Mouse (Mus musculus): ENCODE data around the gene Prss46. TPM values are rescaled to one million over a fixed set of nuclear protein-coding genes. Genes with fewer than 3 reads are reported as not detected.

Prss46 gene
- polyA plus RNA-seq, 1 experiment from 2014 or later = not detected

DNA sequence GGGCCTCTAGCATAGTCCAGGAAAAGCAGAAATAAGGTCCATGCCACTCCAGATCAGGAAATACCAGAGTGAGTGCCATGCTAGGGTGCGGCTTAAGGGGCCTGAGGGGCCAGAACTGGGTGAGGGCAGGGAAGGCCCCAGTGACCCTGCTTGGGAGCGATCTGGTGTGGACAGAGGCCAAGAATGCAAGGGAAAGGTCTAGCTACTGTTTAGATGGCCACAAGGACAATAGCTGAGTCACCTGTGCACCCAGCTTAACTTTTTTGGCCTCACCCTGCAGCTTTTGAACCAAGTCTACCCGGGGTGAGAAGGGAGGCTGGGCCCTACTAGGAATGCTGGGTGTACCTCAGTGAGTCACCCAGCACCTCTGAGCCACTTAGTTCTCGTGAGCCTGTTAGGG is 36.5 kb downstream of the Prss46 start:
- Histone ChIP-seq H3K4me3 (ENCODE audit: low read depth, low read length) (peak overlapping the region; percentile 54; the same call in 1 of the 2 replicates), H3K4me2 (ENCODE audit: low read depth, severe bottlenecking) (peak overlapping the region; percentile 96; the same call in 1 of the 2 replicates), H3K27ac (replicated peaks; ENCODE audit: low read depth, low read length) (no peak overlapping the region), H3K4me1 (ENCODE audit: control insufficient read depth, insufficient read depth, low read length) (0 out of 2 replicates have a peak, but pooled peaks cover 2% of the 10 kb centered on the region), H3K9ac (ENCODE audit: low read length) (no peak overlapping the region), H3K27me3 (ENCODE audit: control insufficient read depth, insufficient read depth, low read length) (peaks cover 23% of the 10 kb centered on the region), H3K9me3 (ENCODE audit: control insufficient read depth, low read length) (no peaks in the 10 kb centered on the region), H3K36me3 (ENCODE audit: control insufficient read depth, insufficient read depth, low read length) (no peaks in the 10 kb centered on the region)
- DNase-seq (ENCODE audit: low spot score) (no peak), ATAC-seq (ENCODE audit: insufficient number of reproducible peaks, low FRiP score, low TSS enrichment, low read depth) (no peak)
- 83% methylated on average over 4 of the region's 4 CpGs for WGBS

DNA sequence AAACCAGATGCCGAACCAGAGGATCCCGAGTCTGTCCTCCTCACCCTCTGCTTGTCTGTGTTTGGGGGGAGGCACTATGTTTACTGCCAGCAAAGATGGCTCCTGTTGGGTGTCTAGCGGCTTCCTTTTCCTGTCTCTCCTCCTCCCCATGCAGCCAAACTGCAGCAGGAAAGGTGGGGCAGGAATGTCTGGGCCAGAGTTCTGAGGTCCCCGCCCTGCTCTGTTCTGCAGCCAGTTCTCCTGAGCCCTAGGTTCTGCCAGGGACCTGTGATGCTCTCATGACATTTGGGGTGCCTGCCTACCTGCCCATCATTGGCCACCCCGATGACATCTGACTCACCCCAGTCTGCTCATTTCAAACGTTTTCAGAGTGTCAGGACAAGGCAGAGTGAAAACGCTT is 37.6 kb downstream of the Prss46 start:
- H3K27ac ChIP-seq (replicated peaks; ENCODE audit: low read depth, low read length) = no peak overlapping the region
- no peak overlapping the region for H3K4me2 ChIP-seq (ENCODE audit: low read depth, severe bottlenecking)
- no peak for DNase-seq (ENCODE audit: low spot score)
- H3K4me3 ChIP-seq (ENCODE audit: low read depth, low read length) = no peak overlapping the region
- no peaks in the 10 kb centered on the region for H3K36me3 ChIP-seq (ENCODE audit: control insufficient read depth, insufficient read depth, low read length)
- WGBS = 71% methylated on average over 7 of the region's 7 CpGs
- H3K4me1 ChIP-seq (ENCODE audit: control insufficient read depth, insufficient read depth, low read length) = 0 out of 2 replicates have a peak, but pooled peaks cover 2% of the 10 kb centered on the region
- no peak for ATAC-seq (ENCODE audit: insufficient number of reproducible peaks, low FRiP score, low TSS enrichment, low read depth)
- peaks cover 23% of the 10 kb centered on the region for H3K27me3 ChIP-seq (ENCODE audit: control insufficient read depth, insufficient read depth, low read length)
- H3K9me3 ChIP-seq (ENCODE audit: control insufficient read depth, low read length) = no peaks in the 10 kb centered on the region
- H3K9ac ChIP-seq (ENCODE audit: low read length) = no peak overlapping the region

DNA sequence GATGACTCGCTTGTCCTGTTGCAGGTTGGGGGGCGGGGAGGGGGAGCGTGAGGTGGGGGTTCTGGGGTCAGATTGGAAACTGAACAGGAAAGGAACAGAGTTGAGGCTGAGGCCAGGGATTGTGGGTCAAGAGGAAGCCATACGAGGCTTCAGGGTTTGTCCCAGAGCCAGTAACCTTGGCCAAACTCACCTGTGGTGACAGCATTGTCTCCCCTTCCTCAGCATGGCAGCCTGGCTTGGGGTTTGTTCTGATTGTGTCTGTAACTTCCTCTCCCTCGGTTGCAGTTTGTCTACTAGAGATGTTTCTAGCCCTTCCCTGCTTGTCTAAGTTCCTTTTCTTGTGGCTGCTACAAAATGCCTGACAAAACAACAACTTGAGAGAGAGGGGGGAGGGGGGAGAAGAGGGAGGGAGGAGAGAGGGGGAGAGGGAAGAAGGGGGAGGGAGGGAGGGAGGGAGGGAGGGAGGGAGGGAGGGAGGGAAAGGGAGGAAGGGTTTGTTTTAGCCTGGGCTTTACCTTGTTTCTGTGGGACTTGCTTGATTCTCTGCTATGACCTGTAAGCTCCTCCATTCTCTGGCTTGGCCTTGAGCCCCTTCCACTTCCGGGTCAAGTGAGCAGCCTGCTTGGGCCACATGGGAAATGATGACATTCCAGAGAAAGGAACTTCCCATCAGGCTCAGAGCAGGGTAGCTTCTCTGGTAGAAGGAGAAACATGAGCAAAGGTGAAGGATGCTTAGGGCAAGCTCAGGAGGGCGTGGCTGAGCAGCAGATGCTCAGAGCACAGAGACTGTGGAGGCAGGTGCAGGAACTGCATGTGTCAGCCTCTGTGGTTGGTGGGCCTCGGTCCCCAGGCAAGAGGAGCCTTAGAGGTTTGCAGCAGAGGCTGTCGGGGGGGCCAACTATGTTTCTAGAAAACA is 43.3 kb downstream of the Prss46 start:
- Histone ChIP-seq H3K36me3 (ENCODE audit: control insufficient read depth, insufficient read depth, low read length) (no peaks in the 10 kb centered on the region), H3K27ac (replicated peaks; ENCODE audit: low read depth, low read length) (no peak overlapping the region), H3K9me3 (ENCODE audit: control insufficient read depth, low read length) (no peaks in the 10 kb centered on the region), H3K4me2 (ENCODE audit: low read depth, severe bottlenecking) (no peak overlapping the region), H3K27me3 (ENCODE audit: control insufficient read depth, insufficient read depth, low read length) (no peaks in the 10 kb centered on the region), H3K9ac (ENCODE audit: low read length) (no peak overlapping the region), H3K4me1 (ENCODE audit: control insufficient read depth, insufficient read depth, low read length) (peaks cover 6% of the 10 kb centered on the region), H3K4me3 (ENCODE audit: low read depth, low read length) (no peak overlapping the region)
- DNase-seq (ENCODE audit: low spot score) = no peak
- no peak for ATAC-seq (ENCODE audit: insufficient number of reproducible peaks, low FRiP score, low TSS enrichment, low read depth)
- 66% methylated on average over 9 of the region's 9 CpGs for WGBS

DNA sequence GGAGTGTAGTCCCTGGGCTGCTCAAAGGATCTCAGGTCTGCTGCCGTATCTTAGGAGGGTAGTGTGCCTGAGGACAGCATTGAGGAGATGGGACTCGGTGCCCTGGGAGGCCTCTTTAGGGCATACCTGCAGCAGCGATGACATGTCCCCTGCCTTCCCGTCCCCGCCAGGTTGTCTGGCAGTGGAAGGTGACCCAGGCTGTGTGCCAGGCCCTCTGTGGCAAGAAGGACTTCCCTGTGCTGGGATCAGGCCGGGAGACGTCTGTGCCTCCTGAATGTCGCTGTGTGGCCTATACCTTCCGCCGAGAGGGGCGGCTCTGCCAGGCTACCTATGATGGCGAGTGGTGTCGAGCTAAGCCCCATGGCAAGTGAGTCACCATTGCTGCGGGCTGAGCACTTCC is 44.6 kb downstream of the Prss46 start:
- H3K36me3 ChIP-seq (ENCODE audit: control insufficient read depth, insufficient read depth, low read length) = no peaks in the 10 kb centered on the region
- no peak overlapping the region for H3K9ac ChIP-seq (ENCODE audit: low read length)
- H3K4me3 ChIP-seq (ENCODE audit: low read depth, low read length) = no peak overlapping the region
- peaks cover 6% of the 10 kb centered on the region for H3K4me1 ChIP-seq (ENCODE audit: control insufficient read depth, insufficient read depth, low read length)
- no peaks in the 10 kb centered on the region for H3K27me3 ChIP-seq (ENCODE audit: control insufficient read depth, insufficient read depth, low read length)
- no peak overlapping the region for H3K27ac ChIP-seq (replicated peaks; ENCODE audit: low read depth, low read length)
- DNase-seq (ENCODE audit: low spot score) (no peak), ATAC-seq (ENCODE audit: insufficient number of reproducible peaks, low FRiP score, low TSS enrichment, low read depth) (no peak)
- no peaks in the 10 kb centered on the region for H3K9me3 ChIP-seq (ENCODE audit: control insufficient read depth, low read length)
- 91% methylated on average over 14 of the region's 14 CpGs for WGBS
- H3K4me2 ChIP-seq (ENCODE audit: low read depth, severe bottlenecking) = no peak overlapping the region

DNA sequence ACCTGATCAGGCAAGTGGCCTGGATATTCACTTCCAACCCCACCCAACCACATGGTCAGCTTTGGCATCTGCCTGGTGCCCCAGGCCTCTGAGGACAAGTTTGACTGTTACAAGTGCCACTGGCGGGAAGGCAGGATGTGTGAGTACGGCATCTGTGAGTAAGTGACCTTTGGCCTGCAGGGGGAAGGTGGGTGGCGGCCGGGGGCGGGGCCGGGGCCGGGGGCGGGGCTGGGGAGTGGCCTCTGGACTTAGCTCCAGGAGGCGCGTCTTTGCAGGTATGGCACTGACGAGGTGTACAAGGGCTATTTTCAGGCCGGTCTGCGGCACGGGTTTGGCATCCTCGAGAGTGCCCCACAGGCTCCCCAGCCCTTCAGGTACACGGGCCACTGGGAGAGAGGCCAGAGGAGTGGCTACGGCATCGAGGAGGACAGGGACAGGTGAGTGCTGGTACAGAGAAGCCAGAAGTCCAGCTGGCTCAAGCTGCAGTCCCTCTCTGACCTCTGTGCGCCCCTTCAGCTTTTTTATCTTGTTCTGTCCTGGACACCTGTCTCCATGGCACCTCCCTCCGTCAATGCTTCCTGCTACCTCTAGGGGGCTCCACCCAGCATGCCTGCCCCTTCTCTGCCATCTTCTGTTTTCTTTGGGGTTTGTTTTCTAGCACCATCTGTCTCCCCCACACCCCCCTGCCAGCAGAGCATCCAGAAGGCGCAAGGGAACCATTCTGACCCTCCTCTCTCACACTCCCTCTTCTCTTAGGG is 45.9 kb downstream of the Prss46 start:
- Histone ChIP-seq H3K27ac (replicated peaks; ENCODE audit: low read depth, low read length) (no peak overlapping the region), H3K27me3 (ENCODE audit: control insufficient read depth, insufficient read depth, low read length) (no peaks in the 10 kb centered on the region), H3K36me3 (ENCODE audit: control insufficient read depth, insufficient read depth, low read length) (no peaks in the 10 kb centered on the region), H3K9me3 (ENCODE audit: control insufficient read depth, low read length) (no peaks in the 10 kb centered on the region), H3K4me3 (ENCODE audit: low read depth, low read length) (no peak overlapping the region), H3K4me2 (ENCODE audit: low read depth, severe bottlenecking) (peak overlapping the region; percentile 16; the same call in 1 of the 2 replicates), H3K4me1 (ENCODE audit: control insufficient read depth, insufficient read depth, low read length) (peaks cover 6% of the 10 kb centered on the region), H3K9ac (ENCODE audit: low read length) (no peak overlapping the region)
- peak; percentile 47 for DNase-seq (ENCODE audit: low spot score)
- no peak for ATAC-seq (ENCODE audit: insufficient number of reproducible peaks, low FRiP score, low TSS enrichment, low read depth)
- WGBS = 11% methylated on average over 20 of the region's 21 CpGs

DNA sequence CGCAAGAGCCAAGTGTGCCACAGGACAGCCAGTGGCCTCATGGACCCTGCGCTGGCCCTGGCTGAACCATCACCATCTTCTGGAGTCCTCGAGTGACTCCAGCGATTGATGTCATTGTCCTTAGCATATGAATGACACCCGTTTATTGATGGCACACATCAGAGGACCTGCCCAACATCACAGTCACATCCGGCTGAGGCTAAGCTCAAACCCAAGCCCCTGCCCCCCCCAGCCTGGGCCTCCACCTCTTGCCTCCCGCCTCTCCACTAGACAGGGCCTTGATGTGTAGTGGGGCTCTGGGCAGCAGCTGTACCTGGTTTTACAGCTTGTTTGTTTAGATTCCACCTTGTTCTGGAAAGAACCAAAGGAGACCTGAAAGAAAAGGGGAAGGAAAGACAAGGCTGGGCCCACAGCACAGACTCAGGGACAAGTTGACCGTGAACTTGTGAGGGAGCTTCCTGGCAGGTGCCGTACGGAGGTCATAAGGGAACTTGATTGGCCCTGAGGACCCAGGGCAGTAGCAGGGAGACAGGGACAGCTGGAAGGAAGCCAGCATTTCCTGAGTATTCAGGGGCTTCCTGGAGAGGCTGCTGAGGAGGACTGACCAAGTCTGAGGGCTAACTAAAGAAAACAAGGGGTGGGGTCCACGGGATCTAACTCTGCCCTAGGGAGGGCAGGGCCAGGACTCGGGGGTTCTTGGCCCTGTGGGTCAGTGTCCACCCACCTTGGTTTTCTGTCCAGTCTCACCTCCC is 46.9 kb downstream of the Prss46 start:
- H3K9ac ChIP-seq (ENCODE audit: low read length) = no peak overlapping the region
- H3K4me2 ChIP-seq (ENCODE audit: low read depth, severe bottlenecking) = no peak overlapping the region
- no peak for ATAC-seq (ENCODE audit: insufficient number of reproducible peaks, low FRiP score, low TSS enrichment, low read depth)
- H3K27me3 ChIP-seq (ENCODE audit: control insufficient read depth, insufficient read depth, low read length) = no peaks in the 10 kb centered on the region
- H3K9me3 ChIP-seq (ENCODE audit: control insufficient read depth, low read length) = no peaks in the 10 kb centered on the region
- no peak overlapping the region for H3K27ac ChIP-seq (replicated peaks; ENCODE audit: low read depth, low read length)
- DNase-seq (ENCODE audit: low spot score) = no peak
- 82% methylated on average over 12 of the region's 12 CpGs for WGBS
- H3K4me1 ChIP-seq (ENCODE audit: control insufficient read depth, insufficient read depth, low read length) = peaks cover 11% of the 10 kb centered on the region
- no peak overlapping the region for H3K4me3 ChIP-seq (ENCODE audit: low read depth, low read length)
- no peaks in the 10 kb centered on the region for H3K36me3 ChIP-seq (ENCODE audit: control insufficient read depth, insufficient read depth, low read length)

DNA sequence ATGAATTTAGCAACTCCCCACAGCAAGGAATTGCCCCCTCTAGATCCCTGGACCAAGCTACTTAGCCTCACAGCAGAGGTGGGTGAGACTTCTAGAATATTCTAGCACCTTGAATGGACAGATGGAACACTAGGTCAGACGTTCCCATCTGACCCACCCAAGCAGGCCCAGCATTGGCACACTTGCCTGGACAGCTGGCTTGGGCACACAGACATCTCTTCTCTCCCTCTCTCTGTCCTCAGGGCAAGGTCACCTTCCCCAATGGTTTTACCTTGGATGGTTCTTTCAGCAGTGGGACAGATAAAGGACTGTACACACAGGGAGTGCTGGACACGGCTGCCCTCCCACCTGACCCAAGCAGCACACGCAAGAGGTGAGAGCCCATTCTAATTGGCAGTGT is 48.2 kb downstream of the Prss46 start:
- WGBS = 91% methylated on average over 3 of the region's 3 CpGs
- H3K9me3 ChIP-seq (ENCODE audit: control insufficient read depth, low read length) = no peaks in the 10 kb centered on the region
- no peak overlapping the region for H3K4me3 ChIP-seq (ENCODE audit: low read depth, low read length)
- no peaks in the 10 kb centered on the region for H3K27me3 ChIP-seq (ENCODE audit: control insufficient read depth, insufficient read depth, low read length)
- H3K9ac ChIP-seq (ENCODE audit: low read length) = no peak overlapping the region
- DNase-seq (ENCODE audit: low spot score) = no peak
- H3K27ac ChIP-seq (replicated peaks; ENCODE audit: low read depth, low read length) = no peak overlapping the region
- no peak overlapping the region for H3K4me2 ChIP-seq (ENCODE audit: low read depth, severe bottlenecking)
- no peak for ATAC-seq (ENCODE audit: insufficient number of reproducible peaks, low FRiP score, low TSS enrichment, low read depth)
- no peaks in the 10 kb centered on the region for H3K36me3 ChIP-seq (ENCODE audit: control insufficient read depth, insufficient read depth, low read length)
- peaks cover 11% of the 10 kb centered on the region for H3K4me1 ChIP-seq (ENCODE audit: control insufficient read depth, insufficient read depth, low read length)

DNA sequence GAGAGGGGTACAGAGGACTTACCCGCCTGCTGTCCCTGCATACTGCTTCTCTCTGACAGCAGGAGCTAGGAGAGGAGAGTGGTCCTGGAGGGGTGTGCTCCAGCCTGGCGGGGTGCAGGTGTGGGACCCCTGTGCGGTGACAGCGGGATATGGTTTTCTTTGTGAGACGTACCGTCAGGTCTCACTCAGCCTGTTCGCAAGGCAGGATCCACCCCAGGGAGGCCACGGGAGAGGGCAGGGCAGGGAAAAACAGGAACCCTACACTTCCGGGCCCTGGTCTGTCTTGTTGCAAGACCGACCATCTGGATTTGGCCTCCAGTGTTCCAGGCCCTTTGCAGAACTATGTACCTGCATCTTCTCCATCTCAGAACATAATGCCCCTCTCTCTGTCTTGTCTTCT is 49.1 kb downstream of the Prss46 start:
- no peak overlapping the region for H3K9ac ChIP-seq (ENCODE audit: low read length)
- peaks cover 2% of the 10 kb centered on the region; the same call in 1 of the 2 replicates for H3K36me3 ChIP-seq (ENCODE audit: control insufficient read depth, insufficient read depth, low read length)
- no peaks in the 10 kb centered on the region for H3K27me3 ChIP-seq (ENCODE audit: control insufficient read depth, insufficient read depth, low read length)
- H3K4me2 ChIP-seq (ENCODE audit: low read depth, severe bottlenecking) = no peak overlapping the region
- H3K9me3 ChIP-seq (ENCODE audit: control insufficient read depth, low read length) = no peaks in the 10 kb centered on the region
- no peak overlapping the region for H3K27ac ChIP-seq (replicated peaks; ENCODE audit: low read depth, low read length)
- peaks cover 11% of the 10 kb centered on the region for H3K4me1 ChIP-seq (ENCODE audit: control insufficient read depth, insufficient read depth, low read length)
- H3K4me3 ChIP-seq (ENCODE audit: low read depth, low read length) = no peak overlapping the region
- no peak for DNase-seq (ENCODE audit: low spot score)
- WGBS = 64% methylated on average over 10 of the region's 10 CpGs
- no peak for ATAC-seq (ENCODE audit: insufficient number of reproducible peaks, low FRiP score, low TSS enrichment, low read depth)

All from limb, embryonic 11.5 days (tissue).